Mouse (Mus musculus): ENCODE results near the gene Atg101.

GRCm38 (mm10) chr15:101235728-101236327 is 48.2 kb upstream of the Atg101 start:
- TF ChIP-seq CTCF (IDR thresholded peaks at IDR 0.05): no peak
- no peak for TF ChIP-seq EP300 (IDR thresholded peaks at IDR 0.05)
